Mouse (Mus musculus) midbrain, embryonic 11.5 days (tissue): Measurements from ENCODE around the gene Rmnd5a. TPM values are rescaled to one million over a fixed set of nuclear protein-coding genes. Genes with fewer than 3 reads are reported as not detected.
A peak's percentile ranks its signal among the peaks of the same experiment; 100 is the strongest.
"Not testable (repeated sequence)": the region's sequence is repeated elsewhere in the genome, so short reads cannot be mapped to it uniquely, and the experiment has no call there.

Experiments
- ATAC-seq: fragments of 200-750 bp; cut with Nextera tagmentation; 2 replicates; pipeline ENCODE4 v1.8.0; 2017; ENCODE audit warnings: moderate TSS enrichment, moderate library complexity; ENCODE audit not compliant: low FRiP score
- DNase-seq: peaks from one replicate; pipeline ENCODE4 v3.0.0; 2015; ENCODE audit warnings: low spot score; ENCODE audit errors: missing footprints
- H3K27ac ChIP-seq: fragments of 300-500 bp; sonication (generic); 2 replicates; pipeline ENCODE4 v1.5.1; 2014; ENCODE audit warnings: low read depth, low read length
- H3K27me3 ChIP-seq: fragments of 300-500 bp; sonication (generic); 2 replicates; pipeline ENCODE4 v1.6.1; 2014; ENCODE audit warnings: mild to moderate bottlenecking, low read length, moderate library complexity, mixed read lengths; ENCODE audit not compliant: control insufficient read depth, insufficient read depth
- H3K36me3 ChIP-seq: fragments of 300-500 bp; sonication (generic); 2 replicates; pipeline ENCODE4 v1.6.1; 2014; ENCODE audit warnings: mild to moderate bottlenecking, low read length, moderate library complexity, mixed read lengths; ENCODE audit not compliant: control insufficient read depth, insufficient read depth
- H3K4me1 ChIP-seq: fragments of 300-500 bp; sonication (generic); 2 replicates; pipeline ENCODE4 v1.6.1; 2014; ENCODE audit warnings: low read length; ENCODE audit not compliant: control insufficient read depth, insufficient read depth
- H3K4me2 ChIP-seq: fragments of 300-500 bp; sonication (generic); 2 replicates; pipeline ENCODE4 v1.6.1; 2014; ENCODE audit warnings: mild to moderate bottlenecking, moderate library complexity
- H3K4me3 ChIP-seq: fragments of 300-500 bp; sonication (generic); 2 replicates; pipeline ENCODE4 v1.5.1; 2014; ENCODE audit warnings: low read depth, low read length
- H3K9ac ChIP-seq: fragments of 300-500 bp; sonication (generic); 2 replicates; pipeline ENCODE4 v1.6.1; 2014; ENCODE audit warnings: low read length
- H3K9me3 ChIP-seq: fragments of 300-500 bp; sonication (generic); 2 replicates; pipeline ENCODE4 v1.6.1; 2016; ENCODE audit warnings: low read length; ENCODE audit not compliant: control insufficient read depth
- WGBS: fragments of 180-500 bp; shearing (Covaris S2); extraction: QIAGEN DNeasy Blood & Tissue Kit; methylation state at CpG from one replicate; pipeline ENCODE4 v1.1.7; 2014; 5-methylcytosine and 5-hydroxymethylcytosine counted together
- polyA plus RNA-seq: library from polyadenylated mRNA; unstranded; fragments of >200 nt; fragmentation: Nextera tagmentation; extraction: Ambion mirVana; gene quantifications from 2 replicates; pipeline ENCODE4 v1.2.1, GENCODE M21; 2014

Rmnd5a gene
- polyA plus RNA-seq, 1 experiment from 2014 or later, result 8.6 TPM

- Histone ChIP-seq H3K4me3 (no peak overlapping the region), H3K27ac (no peak overlapping the region), H3K27me3 (no peaks in the 10 kb centered on the region), H3K4me2 (no peak overlapping the region), H3K36me3 (no peaks in the 10 kb centered on the region), H3K9me3 (no peaks in the 10 kb centered on the region), H3K4me1 (no peaks in the 10 kb centered on the region), H3K9ac (no peak overlapping the region)
- DNase-seq (peak; percentile 75), ATAC-seq (no peak)
- 81% methylated on average over 5 of the region's 5 CpGs for WGBS
These were observed 36.3 kb upstream of the Rmnd5a start for GRCm38 (mm10) chr6:71476783-71477182.

DNA sequence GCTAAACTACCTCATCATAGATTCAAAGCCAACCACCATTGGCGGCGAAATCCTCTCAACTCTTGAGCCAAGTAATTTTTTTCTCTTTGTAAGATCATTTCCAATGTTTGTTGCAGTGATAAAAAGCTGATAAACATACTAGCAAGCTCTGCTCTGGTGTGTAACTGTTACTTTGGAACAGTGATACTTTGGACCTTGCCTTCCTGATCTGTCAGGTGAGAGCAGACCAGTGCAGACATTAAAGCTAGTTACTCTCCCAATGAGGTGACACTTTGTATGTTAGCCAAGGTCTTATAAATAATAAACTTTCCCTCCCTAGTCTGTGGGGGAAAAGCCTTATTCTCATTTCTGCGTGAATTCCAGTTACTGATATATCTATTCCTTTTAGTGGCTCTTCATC lies 35.2 kb upstream of the Rmnd5a start:
- H3K36me3 ChIP-seq, result no peaks in the 10 kb centered on the region
- H3K27ac ChIP-seq, result no peak overlapping the region
- no peak overlapping the region for H3K4me2 ChIP-seq
- 92% methylated on average over 3 of the region's 3 CpGs for WGBS
- no peak overlapping the region for H3K4me3 ChIP-seq
- H3K4me1 ChIP-seq, result no peaks in the 10 kb centered on the region
- no peaks in the 10 kb centered on the region for H3K27me3 ChIP-seq
- no peak for DNase-seq
- H3K9me3 ChIP-seq, result no peaks in the 10 kb centered on the region
- no peak overlapping the region for H3K9ac ChIP-seq
- no peak for ATAC-seq

GRCm38 (mm10) chr6:71472786-71473185 lies 32.3 kb upstream of the Rmnd5a start:
- DNase-seq (no peak), ATAC-seq (no peak)
- Histone ChIP-seq H3K9me3 (no peaks in the 10 kb centered on the region), H3K4me3 (no peak overlapping the region), H3K4me2 (no peak overlapping the region), H3K4me1 (no peaks in the 10 kb centered on the region), H3K27ac (no peak overlapping the region), H3K36me3 (no peaks in the 10 kb centered on the region), H3K9ac (no peak overlapping the region), H3K27me3 (no peaks in the 10 kb centered on the region)
- WGBS, result 73% methylated on average over 1 of the region's 1 CpGs

DNA sequence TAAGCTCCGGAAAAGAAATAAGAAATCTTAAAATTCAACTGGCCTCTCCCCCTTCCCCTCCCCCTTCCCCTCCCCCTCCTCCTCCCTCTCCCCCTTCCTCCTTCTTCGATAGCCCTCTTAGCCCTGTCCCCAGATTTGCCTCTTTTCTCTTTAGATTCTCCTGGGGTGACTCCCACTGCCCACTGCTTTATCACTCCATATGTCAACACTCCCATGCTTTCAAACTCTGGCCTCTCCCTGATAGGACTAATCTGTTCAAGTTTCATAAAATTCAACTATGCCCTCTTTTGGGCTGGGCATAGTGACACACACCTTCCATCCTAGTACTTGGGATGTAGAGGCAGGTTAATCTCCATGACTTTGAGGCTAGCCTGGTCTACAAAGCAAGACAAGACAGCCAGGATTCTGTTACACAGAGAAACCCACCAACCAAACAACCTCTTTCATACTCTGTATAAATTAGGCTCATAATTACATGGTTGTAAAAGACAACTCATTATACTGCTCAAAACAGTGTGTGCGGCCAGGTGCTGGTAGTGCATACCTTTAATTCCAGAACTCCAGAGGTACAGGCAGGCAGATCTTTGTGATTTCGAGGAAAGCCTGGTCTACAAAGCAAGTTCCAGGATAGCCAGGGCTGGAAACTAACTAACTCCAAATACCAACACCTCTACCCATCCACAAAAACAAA lies 31.5 kb upstream of the Rmnd5a start:
- no peak for DNase-seq
- ATAC-seq, result no peak
- Histone ChIP-seq H3K36me3 (no peaks in the 10 kb centered on the region), H3K4me1 (no peaks in the 10 kb centered on the region), H3K4me2 (no peak overlapping the region), H3K27me3 (no peaks in the 10 kb centered on the region), H3K4me3 (no peak overlapping the region), H3K27ac (no peak overlapping the region), H3K9ac (no peak overlapping the region), H3K9me3 (no peaks in the 10 kb centered on the region)
- WGBS, result 82% methylated on average over 4 of the region's 4 CpGs

DNA sequence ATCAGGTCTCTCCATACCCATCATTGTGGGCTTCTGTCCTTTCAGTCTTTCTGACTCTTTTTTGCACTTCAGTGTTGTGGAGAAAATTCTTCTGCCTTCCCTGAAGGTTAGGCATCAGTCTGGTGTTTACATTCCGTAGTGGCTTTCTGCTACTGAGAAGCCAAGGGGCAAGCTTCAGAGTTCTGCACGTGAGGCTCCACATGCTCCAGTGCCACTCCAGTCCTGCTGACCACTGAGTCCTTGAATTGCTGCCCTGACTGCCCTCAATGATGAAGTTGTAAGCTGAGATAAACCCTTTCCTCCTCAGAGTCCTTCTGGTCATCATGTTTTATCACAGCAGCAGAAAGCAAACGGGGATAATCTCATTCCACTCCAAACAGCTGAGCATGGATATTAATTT lies 28.9 kb upstream of the Rmnd5a start:
- Histone ChIP-seq H3K4me1 (no peaks in the 10 kb centered on the region), H3K9ac (no peak overlapping the region), H3K36me3 (no peaks in the 10 kb centered on the region), H3K4me2 (no peak overlapping the region), H3K27ac (no peak overlapping the region), H3K27me3 (no peaks in the 10 kb centered on the region), H3K9me3 (no peaks in the 10 kb centered on the region), H3K4me3 (no peak overlapping the region)
- 67% methylated on average over 3 of the region's 3 CpGs for WGBS
- DNase-seq, result no peak
- ATAC-seq, result no peak

GRCm38 (mm10) chr6:71467766-71468165 lies 27.3 kb upstream of the Rmnd5a start:
- DNase-seq (no peak), ATAC-seq (no peak)
- Histone ChIP-seq H3K36me3 (no peaks in the 10 kb centered on the region), H3K4me3 (no peak overlapping the region), H3K4me1 (no peaks in the 10 kb centered on the region), H3K27me3 (no peaks in the 10 kb centered on the region), H3K4me2 (no peak overlapping the region), H3K9me3 (no peaks in the 10 kb centered on the region), H3K9ac (no peak overlapping the region), H3K27ac (no peak overlapping the region)
- WGBS, result 75% methylated on average over 4 of the region's 4 CpGs

- Histone ChIP-seq H3K27me3 (no peaks in the 10 kb centered on the region), H3K4me2 (no peak overlapping the region), H3K9me3 (no peaks in the 10 kb centered on the region), H3K9ac (no peak overlapping the region), H3K4me1 (no peaks in the 10 kb centered on the region), H3K27ac (no peak overlapping the region), H3K36me3 (no peaks in the 10 kb centered on the region), H3K4me3 (no peak overlapping the region)
- no peak for ATAC-seq
- 80% methylated on average over 3 of the region's 3 CpGs for WGBS
- no peak for DNase-seq
These were observed 24.7 kb upstream of the Rmnd5a start for GRCm38 (mm10) chr6:71465146-71465545.

GRCm38 (mm10) chr6:71457956-71458608 lies 17.6 kb upstream of the Rmnd5a start:
- no peak for ATAC-seq
- 76% methylated on average over 8 of the region's 8 CpGs for WGBS
- Histone ChIP-seq H3K9ac (no peak overlapping the region), H3K36me3 (no peaks in the 10 kb centered on the region), H3K4me2 (no peak overlapping the region), H3K27ac (no peak overlapping the region), H3K4me1 (no peaks in the 10 kb centered on the region), H3K9me3 (no peaks in the 10 kb centered on the region), H3K27me3 (no peaks in the 10 kb centered on the region), H3K4me3 (no peak overlapping the region)
- no peak for DNase-seq

DNA sequence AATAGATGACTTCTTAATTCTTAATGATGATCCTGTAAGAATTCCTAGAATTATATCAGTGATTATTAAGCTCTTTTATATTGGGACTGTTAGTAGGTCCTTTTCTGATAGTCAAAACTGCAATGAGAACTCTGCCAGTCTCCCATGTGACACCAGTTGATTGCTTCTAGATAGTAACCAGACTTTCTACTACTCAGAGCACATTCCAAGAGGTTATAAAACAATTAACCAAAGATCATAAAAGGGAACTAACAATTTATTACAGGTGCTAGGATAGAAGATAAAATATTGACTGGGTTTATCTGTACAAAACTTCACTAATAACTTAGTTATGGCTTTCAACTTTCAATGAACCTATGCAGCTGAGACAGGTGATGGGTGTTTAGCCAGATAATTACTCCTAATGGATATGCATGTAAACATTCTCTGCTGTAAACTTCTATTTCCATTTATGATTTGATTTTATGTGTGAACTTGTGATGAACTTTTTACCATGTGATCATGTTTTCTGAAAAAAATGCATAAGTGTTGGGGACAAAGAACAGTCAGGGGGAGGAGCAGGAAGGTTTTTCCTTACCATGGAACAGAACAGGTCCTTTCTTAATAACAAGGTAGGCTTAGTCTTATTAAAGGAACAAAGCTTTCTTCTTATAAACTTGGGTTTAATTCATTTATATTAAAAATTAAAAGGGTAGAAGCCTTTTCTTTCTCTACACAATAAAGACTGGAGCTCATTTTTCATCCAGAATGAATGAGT lies 13.7 kb upstream of the Rmnd5a start:
- H3K4me1 ChIP-seq, DNase-seq, H3K4me3 ChIP-seq, H3K27me3 ChIP-seq, H3K9ac ChIP-seq, ATAC-seq, H3K27ac ChIP-seq, H3K4me2 ChIP-seq, H3K36me3 ChIP-seq, H3K9me3 ChIP-seq: not testable (repeated sequence)
